Mouse (Mus musculus): ENCODE measurements around the gene Camkv.

DNA sequence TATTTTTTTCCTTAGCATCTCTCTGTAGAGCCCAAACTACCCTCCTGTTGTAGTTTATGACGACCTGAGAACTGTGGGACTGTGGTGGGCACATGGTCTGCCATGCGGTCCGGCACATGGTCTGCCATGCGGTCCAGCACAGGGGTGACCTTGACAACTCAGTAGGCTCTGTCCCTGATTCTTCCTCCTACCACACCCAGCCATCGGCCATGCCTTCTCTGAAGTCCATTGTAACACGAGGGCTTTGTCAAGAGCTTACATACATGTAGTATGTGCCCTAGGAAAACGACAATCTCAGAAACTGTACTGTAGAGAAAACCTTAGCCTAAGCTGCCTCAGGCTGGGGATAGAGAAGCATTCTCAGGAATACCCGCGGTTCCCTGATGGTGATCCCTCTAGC lies 29.2 kb downstream of the Camkv start:
- TF ChIP-seq CTCF (IDR thresholded peaks at IDR 0.05; ENCODE audit: extremely low read depth, insufficient read depth, low read length) (no peak), POLR2A (IDR thresholded peaks at IDR 0.05; ENCODE audit: extremely low read depth, insufficient read depth, low read length) (no peak)
